Mouse (Mus musculus) MEL (cell line): ENCODE results near the gene Hp1bp3.

Experiments used
- CTCF ChIP-seq, 3 experiments: IDR thresholded peaks in 2 of 3; conservative IDR thresholded peaks in 1 of 3; 2 replicates each; pipeline ENCODE4 v1.5.1; 2011 to 2012; ENCODE audit warnings: low read length in 3 of 3, low read depth in 2 of 3, mild to moderate bottlenecking in 2 of 3, improper control_type of control experiment in 1 of 3, inconsistent platforms in 1 of 3, mixed read lengths in 1 of 3, moderate library complexity in 1 of 3; ENCODE audit not compliant: control insufficient read depth in 1 of 3, insufficient read depth in 1 of 3, poor library complexity in 1 of 3, severe bottlenecking in 1 of 3
- E2F4 ChIP-seq: IDR thresholded peaks from 2 replicates; pipeline ENCODE4 v1.6.1; 2011; ENCODE audit warnings: low read depth, low read length, improper control_type of control experiment, borderline replicate concordance
- EP300 ChIP-seq, 2 experiments: IDR thresholded peaks; 2 replicates each; pipeline ENCODE4 v1.6.1; 2011; ENCODE audit warnings: improper control_type of control experiment in 2 of 2, low read length in 2 of 2, low read depth in 1 of 2, mild to moderate bottlenecking in 1 of 2
- GATA1 ChIP-seq: IDR thresholded peaks from 2 replicates; pipeline ENCODE4 v1.6.1; 2011; ENCODE audit warnings: low read depth, low read length, improper control_type of control experiment
- JUND ChIP-seq: IDR thresholded peaks from 2 replicates; pipeline ENCODE4 v1.6.1; 2011; ENCODE audit warnings: low read depth, mild to moderate bottlenecking, improper control_type of control experiment, low read length
- POLR2A ChIP-seq, 2 experiments: IDR thresholded peaks; 2 replicates each; pipeline ENCODE4 v1.6.1; 2011 to 2012; ENCODE audit warnings: low read length in 2 of 2, mild to moderate bottlenecking in 2 of 2, control low read depth in 1 of 2, improper control_type of control experiment in 1 of 2, low read depth in 1 of 2, moderate library complexity in 1 of 2; ENCODE audit not compliant: control insufficient read depth in 1 of 2, insufficient read depth in 1 of 2, poor library complexity in 1 of 2
- SMC3 ChIP-seq: IDR thresholded peaks from 2 replicates; pipeline ENCODE4 v1.6.1; 2011; ENCODE audit warnings: low read depth, low read length, improper control_type of control experiment
- TAL1 ChIP-seq: IDR thresholded peaks from 2 replicates; pipeline ENCODE4 v1.6.1; 2012; ENCODE audit warnings: mild to moderate bottlenecking, inconsistent platforms, low read length, moderate library complexity, mixed read lengths
- UBTF ChIP-seq: IDR thresholded peaks from 2 replicates; pipeline ENCODE4 v1.6.1; 2012; ENCODE audit warnings: low read depth, mild to moderate bottlenecking, inconsistent platforms, low read length, improper control_type of control experiment, moderate library complexity, borderline replicate concordance; ENCODE audit not compliant: insufficient read depth
- USF1 ChIP-seq: IDR thresholded peaks from 2 replicates; pipeline ENCODE4 v1.6.1; 2014; ENCODE audit warnings: low read depth, mild to moderate bottlenecking, inconsistent platforms, low read length, improper control_type of control experiment, moderate library complexity

GRCm38 (mm10) chr4:138221406-138221805, 5.3 kb downstream of the Hp1bp3 start:
- TF ChIP-seq POLR2A (IDR thresholded peaks at IDR 0.05; ENCODE audit: control insufficient read depth in 1 of 2, insufficient read depth in 1 of 2, low read depth in 1 of 2, low read length in 2 of 2, poor library complexity in 1 of 2) = no peak
- TF ChIP-seq GATA1 = no peak
- no peak for TF ChIP-seq EP300 (IDR thresholded peaks at IDR 0.05; ENCODE audit: low read depth in 1 of 2, low read length in 2 of 2)
- no peak for TF ChIP-seq SMC3
- TF ChIP-seq E2F4 = no peak
- no peak for TF ChIP-seq JUND
- no peak for TF ChIP-seq CTCF (IDR thresholded peaks at IDR 0.05 in 2 of 3, conservative IDR thresholded peaks at IDR 0.05 in 1 of 3; ENCODE audit: control insufficient read depth in 1 of 3, insufficient read depth in 1 of 3, low read depth in 2 of 3, low read length in 3 of 3, poor library complexity in 1 of 3, severe bottlenecking in 1 of 3)
- no peak for TF ChIP-seq TAL1
- TF ChIP-seq UBTF = no peak
- TF ChIP-seq USF1 = no peak
